Mouse (Mus musculus) kidney, postnatal 0 days (tissue): Measurements from ENCODE around the gene Cldn12. TPM values are rescaled to one million over a fixed set of nuclear protein-coding genes. Genes with fewer than 3 reads are reported as not detected.
A peak's percentile ranks its signal among the peaks of the same experiment; 100 is the strongest.

Experiments
- ATAC-seq: fragments of 200-750 bp; cut with Nextera tagmentation; replicated peaks from 2 replicates; pipeline ENCODE4 v1.8.0; 2017; ENCODE audit warnings: low read depth, moderate number of reproducible peaks, moderate TSS enrichment, moderate library complexity; ENCODE audit not compliant: low FRiP score
- DNase-seq: peaks from one replicate; pipeline ENCODE4 v3.0.0-alpha.2; 2016; ENCODE audit warnings: low spot score
- H3K27ac ChIP-seq: fragments of 300-500 bp; sonication (generic); 2 replicates; pipeline ENCODE4 v1.5.1; 2014; ENCODE audit warnings: mild to moderate bottlenecking
- H3K27me3 ChIP-seq: fragments of 300-500 bp; sonication (generic); 2 replicates; pipeline ENCODE4 v1.6.1; 2014; ENCODE audit warnings: low read length, mixed read lengths; ENCODE audit not compliant: insufficient read depth
- H3K36me3 ChIP-seq: fragments of 300-500 bp; sonication (generic); 2 replicates; pipeline ENCODE4 v1.6.1; 2014; ENCODE audit warnings: low read length, mixed read lengths; ENCODE audit not compliant: insufficient read depth
- H3K4me1 ChIP-seq: fragments of 300-500 bp; sonication (generic); replicated peaks from 2 replicates; pipeline ENCODE4 v1.6.1; 2014; ENCODE audit warnings: antibody characterized with exemption, low read length, mixed read lengths; ENCODE audit not compliant: insufficient read depth
- H3K4me2 ChIP-seq: fragments of 300-500 bp; sonication (generic); 2 replicates; pipeline ENCODE4 v1.6.1; 2014; ENCODE audit warnings: mild to moderate bottlenecking, low read length, moderate library complexity, mixed read lengths
- H3K4me3 ChIP-seq: fragments of 300-500 bp; sonication (generic); replicated peaks from 2 replicates; pipeline ENCODE4 v1.5.1; 2014; ENCODE audit warnings: low read depth, low read length
- H3K9ac ChIP-seq: fragments of 300-500 bp; sonication (generic); 2 replicates; pipeline ENCODE4 v1.6.1; 2014; ENCODE audit warnings: low read depth, low read length
- H3K9me3 ChIP-seq: fragments of 300-500 bp; sonication (generic); replicated peaks from 2 replicates; pipeline ENCODE4 v1.6.1; 2016; ENCODE audit warnings: low read length, inconsistent platforms, mixed read lengths
- CTCF ChIP-seq: IDR thresholded peaks from 2 replicates; pipeline ENCODE4 v1.5.1; 2016; ENCODE audit warnings: antibody characterized with exemption, low read depth, mild to moderate bottlenecking, moderate library complexity
- WGBS: fragments of 180-500 bp; shearing (Covaris S2); extraction: QIAGEN DNeasy Blood & Tissue Kit; methylation state at CpG from one replicate; pipeline ENCODE4 v1.1.7; 2014; 5-methylcytosine and 5-hydroxymethylcytosine counted together
- polyA plus RNA-seq: library from polyadenylated mRNA; unstranded; fragments of >200 nt; fragmentation: Nextera tagmentation; extraction: Ambion mirVana; gene quantifications from 2 replicates; pipeline ENCODE4 v1.2.1, GENCODE M21; 2015

Cldn12 gene
- polyA plus RNA-seq, 1 experiment from 2014 or later = 31.5 TPM

- ATAC-seq (no peak), DNase-seq (no peak)
- Histone ChIP-seq H3K36me3 (peaks cover 7% of the 10 kb centered on the region; the same call in 1 of the 2 replicates), H3K27ac (no peak overlapping the region), H3K27me3 (no peaks in the 10 kb centered on the region), H3K9ac (no peak overlapping the region), H3K9me3 (no peaks in the 10 kb centered on the region), H3K4me2 (no peak overlapping the region), H3K4me1 (no peaks in the 10 kb centered on the region), H3K4me3 (no peak overlapping the region)
- WGBS = 89% methylated on average over 5 of the region's 5 CpGs
- TF ChIP-seq CTCF = no peak
These were observed 3.8 kb downstream of the Cldn12 start for GRCm38 (mm10) chr5:5510989-5511388.

DNA sequence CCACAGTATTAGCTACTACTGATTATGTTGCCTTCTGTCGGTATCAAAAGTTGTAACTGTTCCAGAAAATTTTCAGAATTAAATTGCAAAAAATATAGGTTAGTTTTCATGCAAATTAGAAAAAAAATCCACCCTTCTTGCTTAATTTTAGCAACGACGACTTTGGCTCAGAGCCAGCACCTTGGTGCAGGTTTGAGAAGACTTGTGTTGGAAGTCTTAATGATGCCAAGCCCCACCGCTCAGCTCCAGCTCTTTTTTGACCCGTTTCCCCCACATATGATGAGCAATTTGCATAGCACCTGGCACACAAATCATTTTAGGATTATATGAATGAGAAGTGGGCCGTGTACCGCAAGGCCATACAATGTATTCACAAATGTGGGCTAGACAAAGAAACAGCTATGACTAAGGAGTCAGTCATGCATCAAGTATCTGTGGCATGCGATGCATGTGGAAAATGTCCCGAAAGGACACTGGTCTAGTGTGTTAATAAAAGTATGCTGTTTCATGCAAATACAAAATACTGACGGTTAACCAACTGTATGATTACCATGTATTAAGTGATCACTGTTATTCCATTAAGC, 4.4 kb downstream of the Cldn12 start:
- WGBS = 68% methylated on average over 10 of the region's 10 CpGs
- ATAC-seq (no peak), DNase-seq (no peak)
- no peak overlapping the region for H3K4me3 ChIP-seq
- H3K9me3 ChIP-seq = no peaks in the 10 kb centered on the region
- no peak overlapping the region for H3K4me2 ChIP-seq
- TF ChIP-seq CTCF = no peak
- H3K4me1 ChIP-seq = no peaks in the 10 kb centered on the region
- no peak overlapping the region for H3K9ac ChIP-seq
- no peaks in the 10 kb centered on the region for H3K27me3 ChIP-seq
- peaks cover 7% of the 10 kb centered on the region; the same call in 1 of the 2 replicates for H3K36me3 ChIP-seq
- no peak overlapping the region for H3K27ac ChIP-seq

- H3K36me3 ChIP-seq = peaks cover 7% of the 10 kb centered on the region; the same call in 1 of the 2 replicates
- DNase-seq (no peak), ATAC-seq (no peak)
- H3K27ac ChIP-seq = no peak overlapping the region
- H3K9me3 ChIP-seq = no peaks in the 10 kb centered on the region
- H3K4me3 ChIP-seq = no peak overlapping the region
- no peak for TF ChIP-seq CTCF
- WGBS = 90% methylated on average over 10 of the region's 10 CpGs
- H3K4me2 ChIP-seq = no peak overlapping the region
- no peaks in the 10 kb centered on the region for H3K27me3 ChIP-seq
- H3K4me1 ChIP-seq = no peaks in the 10 kb centered on the region
- H3K9ac ChIP-seq = no peak overlapping the region
These were observed 6.5 kb downstream of the Cldn12 start for GRCm38 (mm10) chr5:5508231-5508630.

DNA sequence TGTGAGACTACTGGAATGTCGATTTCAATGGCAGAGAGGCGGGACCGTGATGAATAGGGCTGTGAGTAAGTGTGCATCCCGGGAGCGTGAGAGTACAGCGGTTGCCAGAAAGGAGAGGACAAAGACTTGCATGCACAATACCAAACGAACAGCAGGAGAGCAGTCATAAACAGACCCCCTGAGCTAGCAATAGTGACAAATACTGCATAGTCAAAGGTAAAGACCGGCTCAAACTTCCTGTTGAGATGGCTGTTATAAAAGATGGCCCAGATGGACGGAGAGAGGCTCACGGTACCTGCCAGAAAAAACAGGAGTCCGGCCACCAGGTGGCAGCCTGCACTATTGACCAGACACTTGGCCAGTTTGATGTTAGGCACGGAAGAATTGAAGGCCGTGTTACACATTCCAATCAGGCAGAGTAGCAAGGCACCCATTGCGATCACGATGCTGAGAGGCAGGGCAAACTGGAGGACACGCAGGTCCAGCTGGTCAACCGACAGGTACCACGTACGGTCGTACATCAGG, 7.0 kb downstream of the Cldn12 start:
- peak; percentile 78 for ATAC-seq
- WGBS = 59% methylated on average over 20 of the region's 20 CpGs

GRCm38 (mm10) chr5:5504456-5504855, 10.3 kb downstream of the Cldn12 start:
- no peak for DNase-seq
- Histone ChIP-seq H3K27ac (no peak overlapping the region), H3K4me1 (no peaks in the 10 kb centered on the region), H3K27me3 (no peaks in the 10 kb centered on the region), H3K36me3 (0 out of 2 replicates have a peak, but pooled peaks cover 4% of the 10 kb centered on the region), H3K4me2 (no peak overlapping the region), H3K9me3 (no peaks in the 10 kb centered on the region), H3K4me3 (no peak overlapping the region), H3K9ac (no peak overlapping the region)
- WGBS = 87% methylated on average over 13 of the region's 13 CpGs
- no peak for ATAC-seq
- TF ChIP-seq CTCF = no peak

More for the DNA sequence above, 7.0 kb downstream of the Cldn12 start:
- peak; percentile 64 for DNase-seq
- Histone ChIP-seq H3K27ac (no peak overlapping the region), H3K4me1 (no peaks in the 10 kb centered on the region), H3K27me3 (no peaks in the 10 kb centered on the region), H3K9me3 (no peaks in the 10 kb centered on the region), H3K9ac (no peak overlapping the region), H3K36me3 (peaks cover 7% of the 10 kb centered on the region; the same call in 1 of the 2 replicates), H3K4me2 (no peak overlapping the region), H3K4me3 (no peak overlapping the region)
- TF ChIP-seq CTCF = peak; percentile 83

DNA sequence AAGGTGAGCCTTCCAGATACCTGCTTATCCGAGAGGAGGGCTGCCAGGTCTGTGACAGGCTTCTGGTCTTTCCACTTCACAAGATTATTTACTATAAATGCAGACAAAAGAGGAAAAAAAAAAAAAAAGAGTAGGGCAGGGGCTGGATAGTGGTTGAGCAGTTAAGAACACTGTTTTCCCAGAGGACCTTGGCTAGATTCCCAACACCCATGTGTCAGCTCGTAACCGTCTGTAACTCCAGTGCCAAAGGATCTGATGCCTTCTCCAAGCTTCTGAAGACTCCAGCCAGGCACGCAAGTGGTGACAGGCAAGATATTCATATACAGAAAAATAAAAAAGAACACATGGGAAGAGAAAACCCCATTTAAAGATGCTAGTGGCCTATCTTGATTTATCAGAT, 11.4 kb downstream of the Cldn12 start:
- ATAC-seq = no peak
- 88% methylated on average over 4 of the region's 4 CpGs for WGBS
- Histone ChIP-seq H3K4me2 (no peak overlapping the region), H3K4me3 (no peak overlapping the region), H3K4me1 (no peaks in the 10 kb centered on the region), H3K9me3 (no peaks in the 10 kb centered on the region), H3K9ac (no peak overlapping the region), H3K36me3 (no peaks in the 10 kb centered on the region), H3K27ac (no peak overlapping the region), H3K27me3 (no peaks in the 10 kb centered on the region)
- no peak for TF ChIP-seq CTCF
- no peak for DNase-seq
